Mouse (Mus musculus) myocyte (in vitro differentiated cells): ENCODE measurements around the gene Atp2a2.

ENCODE experiments used
- CEBPB ChIP-seq: IDR thresholded peaks from 2 replicates; pipeline ENCODE4 v1.6.1; 2011; ENCODE audit warnings: mild to moderate bottlenecking, moderate library complexity; ENCODE audit not compliant: poor library complexity, insufficient read depth, severe bottlenecking
- E2F4 ChIP-seq: IDR thresholded peaks from one replicate; pipeline ENCODE4 v1.6.1; 2011; ENCODE audit warnings: mild to moderate bottlenecking, control low read depth, moderate library complexity; ENCODE audit not compliant: insufficient read depth
- MAX ChIP-seq: IDR thresholded peaks from one replicate; pipeline ENCODE4 v1.6.1; 2011; ENCODE audit warnings: low read depth, mild to moderate bottlenecking, control low read depth
- MYOD1 ChIP-seq, 3 experiments: IDR thresholded peaks; one replicate each; pipeline ENCODE4 v1.6.1; 2011; ENCODE audit warnings: control low read depth in 2 of 3, low read depth in 2 of 3, mild to moderate bottlenecking in 2 of 3, moderate library complexity in 1 of 3; ENCODE audit not compliant: insufficient read length in 2 of 3, control insufficient read depth in 1 of 3
- MYOG ChIP-seq, 3 experiments: IDR thresholded peaks; one replicate each; pipeline ENCODE4 v1.6.1; 2011; ENCODE audit warnings: control low read depth in 2 of 3, low read depth in 2 of 3, mild to moderate bottlenecking in 2 of 3; ENCODE audit not compliant: insufficient read length in 2 of 3, control insufficient read depth in 1 of 3, insufficient read depth in 1 of 3
- POLR2A ChIP-seq: IDR thresholded peaks from one replicate; pipeline ENCODE4 v1.6.1; 2011; ENCODE audit warnings: low read depth, mild to moderate bottlenecking, control low read depth, moderate library complexity; ENCODE audit not compliant: insufficient read length
- POLR2AphosphoS2 ChIP-seq: IDR thresholded peaks from one replicate; pipeline ENCODE4 v1.6.1; 2011; ENCODE audit warnings: low read depth, control low read depth; ENCODE audit not compliant: insufficient read length
- REST ChIP-seq: IDR thresholded peaks from one replicate; pipeline ENCODE4 v1.6.1; 2011; ENCODE audit warnings: mild to moderate bottlenecking, control low read depth, moderate library complexity; ENCODE audit not compliant: insufficient read depth, insufficient read length
- SRF ChIP-seq: IDR thresholded peaks from one replicate; pipeline ENCODE4 v1.6.1; 2011; ENCODE audit warnings: low read depth; ENCODE audit not compliant: control insufficient read depth, insufficient read length
- TCF12 ChIP-seq: IDR thresholded peaks from one replicate; pipeline ENCODE4 v1.6.1; 2011; ENCODE audit warnings: mild to moderate bottlenecking, control low read depth; ENCODE audit not compliant: poor library complexity, insufficient read depth, severe bottlenecking
- TCF3 ChIP-seq: IDR thresholded peaks from one replicate; pipeline ENCODE4 v1.6.1; 2011; ENCODE audit warnings: low read depth, control low read depth; ENCODE audit not compliant: insufficient read length
- USF1 ChIP-seq: IDR thresholded peaks from one replicate; pipeline ENCODE4 v1.6.1; 2011; ENCODE audit warnings: low read depth, mild to moderate bottlenecking, control low read depth, moderate library complexity

GRCm38 (mm10) chr5:122503015-122503759, 1.2 kb upstream of the Atp2a2 start:
- TF ChIP-seq POLR2A: no peak
- no peak for TF ChIP-seq MYOG (IDR thresholded peaks at IDR 0.05; ENCODE audit: control insufficient read depth in 1 of 3, insufficient read depth in 1 of 3, insufficient read length in 2 of 3, low read depth in 2 of 3)
- no peak for TF ChIP-seq CEBPB
- no peak for TF ChIP-seq MAX
- TF ChIP-seq USF1: no peak
- no peak for TF ChIP-seq REST
- TF ChIP-seq E2F4: no peak
- no peak for TF ChIP-seq TCF3
- no peak for TF ChIP-seq TCF12
- TF ChIP-seq POLR2AphosphoS2: no peak
- TF ChIP-seq MYOD1 (IDR thresholded peaks at IDR 0.05; ENCODE audit: control insufficient read depth in 1 of 3, insufficient read length in 2 of 3, low read depth in 2 of 3): no peak
- TF ChIP-seq SRF: no peak
